Comparison of ENCODE assay signal across 23 mouse cellular contexts in genomic region chr16:11574517-11574916, GRCm38 (mm10).
"Had no signal": no experiment of that assay in that cellular context is flagged by ENCODE, and none has a peak within 500 bp of the region (broad histone marks: within the 10 kb centered on the region; RNA-seq: fewer than 3 reads in every experiment).

No protein-coding gene starts in this region.

- H3K27ac ChIP-seq: gastrocnemius, adult 2 months; hindbrain, embryonic 10.5 days; hindbrain, embryonic 12.5 days; hindbrain, embryonic 14.5 days; intestine, embryonic 15.5 days; layer of hippocampus, adult 2 months; left cerebral cortex, adult 2 months; limb, embryonic 10.5 days; limb, embryonic 12.5 days had no signal

- H3K27me3 ChIP-seq: hindbrain, embryonic 12.5 days; intestine, embryonic 15.5 days; limb, embryonic 12.5 days had no signal

- H3K4me3 ChIP-seq: gastrocnemius, adult 2 months; hindbrain, embryonic 10.5 days; hindbrain, embryonic 12.5 days; intestine, embryonic 15.5 days; layer of hippocampus, adult 2 months; left cerebral cortex, adult 2 months; limb, embryonic 10.5 days; limb, embryonic 12.5 days had no signal

- H3K9me3 ChIP-seq: hindbrain, embryonic 10.5 days; hindbrain, embryonic 12.5 days; intestine, embryonic 15.5 days; limb, embryonic 10.5 days; limb, embryonic 12.5 days had no signal

- ATAC-seq: hindbrain, embryonic 16.5 days; inflammation-experienced regulatory T-cells, adult 6 months; intestine, embryonic 15.5 days; intestine, postnatal 0 days had no signal

- H3K4me2 ChIP-seq: heart, embryonic 11.5 days; hindbrain, embryonic 12.5 days; hindbrain, embryonic 14.5 days; intestine, embryonic 15.5 days; limb, embryonic 12.5 days had no signal

- DNase-seq: gastrocnemius, adult 2 months; gastrocnemius, postnatal 10 days; gastrocnemius, postnatal 25 days; heart, adult 18-20 months; heart, postnatal 10 days; heart, postnatal 4 days; kidney, adult 18-20 months; kidney, adult 8-10 months; kidney, postnatal 10 days; kidney, postnatal 25 days; kidney, postnatal 4 days had no signal

- H3K9ac ChIP-seq: hindbrain, embryonic 12.5 days; hindbrain, embryonic 14.5 days; intestine, embryonic 15.5 days; limb, embryonic 12.5 days had no signal

- H3K36me3 ChIP-seq: intestine, embryonic 15.5 days had no signal

- H3K4me1 ChIP-seq: hindbrain, embryonic 12.5 days; intestine, embryonic 15.5 days; limb, embryonic 12.5 days had no signal
